Mouse (Mus musculus): ENCODE results near the gene Vgll4. TPM values are rescaled to one million over a fixed set of nuclear protein-coding genes. Genes with fewer than 3 reads are reported as not detected.

Gene Vgll4
- polyA plus RNA-seq, 2 experiments = 70.1 to 103 TPM

DNA sequence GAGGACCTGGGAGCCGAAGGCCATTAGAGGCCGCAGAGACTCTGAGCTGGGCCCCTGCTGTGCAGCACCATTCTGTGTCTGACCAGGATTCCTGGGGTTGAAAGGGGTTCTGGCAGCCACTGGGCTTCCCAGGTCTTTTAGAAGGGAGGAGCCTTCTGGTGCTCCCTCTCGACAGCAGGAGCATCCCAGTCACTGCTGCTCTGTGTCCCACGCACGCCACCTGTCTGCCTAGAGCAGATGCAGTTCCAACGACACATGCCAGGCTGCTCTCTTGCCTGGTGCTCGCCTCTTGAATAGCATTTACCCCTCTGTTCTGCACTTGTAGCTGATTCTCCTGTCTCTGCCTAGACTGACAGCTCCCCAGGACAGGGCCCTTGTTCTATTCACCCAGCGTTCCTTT is 34.8 kb upstream of the Vgll4 start:
- H3K27me3 ChIP-seq (ENCODE audit: control insufficient read depth, insufficient read depth, low read length) = no peaks in the 10 kb centered on the region
- H3K4me2 ChIP-seq (replicated peaks; ENCODE audit: low read depth, low read length, severe bottlenecking) = no peak overlapping the region
- no peak for DNase-seq (ENCODE audit: low spot score)
- H3K4me3 ChIP-seq (replicated peaks; ENCODE audit: low read length) = no peak overlapping the region
- H3K27ac ChIP-seq (replicated peaks; ENCODE audit: low read depth, low read length) = no peak overlapping the region
- ATAC-seq (ENCODE audit: low FRiP score, low read depth) = no peak
- 0 out of 2 replicates have a peak, but pooled peaks cover 2% of the 10 kb centered on the region for H3K4me1 ChIP-seq (ENCODE audit: control insufficient read depth, insufficient read depth, low read length)
- TF ChIP-seq POLR2A (IDR thresholded peaks at IDR 0.05; ENCODE audit: borderline replicate concordance, extremely low read depth, insufficient read depth, insufficient read length) = no peak
- whole genome bisulfite sequencing = 86% methylated on average over 8 of the region's 8 CpGs
- H3K36me3 ChIP-seq (ENCODE audit: control insufficient read depth, insufficient read depth, low read length) = peaks cover 16% of the 10 kb centered on the region; the same call in 1 of the 2 replicates
- no peak overlapping the region for H3K9ac ChIP-seq (ENCODE audit: low read depth, low read length, severe bottlenecking)
- H3K9me3 ChIP-seq (ENCODE audit: control insufficient read depth, low read length) = no peaks in the 10 kb centered on the region

DNA sequence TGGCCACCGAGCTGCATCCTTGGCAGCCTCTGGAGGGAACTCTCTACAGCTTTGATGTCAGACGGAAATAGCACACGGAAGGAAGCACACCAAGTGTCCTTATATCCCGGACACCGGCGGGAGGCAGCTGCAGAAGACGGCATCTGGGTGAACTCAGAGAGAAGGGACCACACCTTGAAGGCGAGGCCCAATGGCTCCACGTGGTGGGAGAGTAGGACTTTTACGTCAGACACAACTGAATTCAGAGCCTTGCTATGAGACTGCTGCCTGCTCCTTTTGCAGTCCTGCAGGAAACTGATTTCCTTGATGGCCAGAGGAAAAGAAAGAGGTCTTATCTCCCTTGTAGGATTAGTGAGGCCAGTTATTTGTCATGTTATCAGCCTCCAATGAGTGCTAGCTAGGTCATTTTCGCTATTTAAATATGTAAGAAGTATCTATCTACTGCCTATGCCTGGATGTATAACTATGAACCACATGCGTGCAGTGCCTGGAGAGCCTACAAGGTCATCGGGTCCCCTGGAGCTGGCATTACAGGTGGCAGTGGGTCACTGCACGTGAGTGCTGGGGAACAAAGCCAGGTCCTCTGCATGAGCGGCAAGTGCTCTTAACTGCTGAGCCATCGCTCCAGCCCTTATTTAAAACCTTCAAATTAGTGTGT is 28.7 kb upstream of the Vgll4 start:
- Histone ChIP-seq H3K36me3 (ENCODE audit: control insufficient read depth, insufficient read depth, low read length) (no peaks in the 10 kb centered on the region), H3K27ac (replicated peaks; ENCODE audit: low read depth, low read length) (no peak overlapping the region), H3K9ac (ENCODE audit: low read depth, low read length, severe bottlenecking) (no peak overlapping the region), H3K4me1 (ENCODE audit: control insufficient read depth, insufficient read depth, low read length) (peaks cover 23% of the 10 kb centered on the region), H3K4me2 (replicated peaks; ENCODE audit: low read depth, low read length, severe bottlenecking) (no peak overlapping the region), H3K27me3 (ENCODE audit: control insufficient read depth, insufficient read depth, low read length) (no peaks in the 10 kb centered on the region), H3K9me3 (ENCODE audit: control insufficient read depth, low read length) (no peaks in the 10 kb centered on the region), H3K4me3 (replicated peaks; ENCODE audit: low read length) (no peak overlapping the region)
- ATAC-seq (ENCODE audit: low FRiP score, low read depth) (no peak), DNase-seq (ENCODE audit: low spot score) (no peak)
- 70% methylated on average over 16 of the region's 16 CpGs for WGBS
- TF ChIP-seq POLR2A (IDR thresholded peaks at IDR 0.05; ENCODE audit: borderline replicate concordance, extremely low read depth, insufficient read depth, insufficient read length) = no peak

DNA sequence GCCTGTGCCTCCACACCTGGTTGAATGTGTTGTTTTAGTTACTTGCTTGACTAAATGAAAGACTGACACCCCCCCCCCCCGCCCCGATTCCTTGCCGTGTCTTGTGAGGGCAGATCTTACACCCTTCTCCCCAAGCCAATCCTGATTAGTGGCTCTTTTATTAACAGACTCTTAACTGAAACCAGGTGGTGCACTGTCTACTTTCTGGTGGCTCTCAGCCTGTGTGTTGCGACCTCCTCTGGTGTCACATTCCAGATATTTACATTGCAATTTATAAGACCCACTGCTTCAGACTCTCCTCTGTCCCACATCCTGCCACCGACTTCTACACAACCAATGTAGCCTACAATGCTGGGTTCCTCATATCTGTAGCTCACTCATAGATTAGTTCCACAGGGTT is 27.7 kb upstream of the Vgll4 start:
- H3K9me3 ChIP-seq (ENCODE audit: control insufficient read depth, low read length) = no peaks in the 10 kb centered on the region
- peaks cover 32% of the 10 kb centered on the region for H3K4me1 ChIP-seq (ENCODE audit: control insufficient read depth, insufficient read depth, low read length)
- no peak for ATAC-seq (ENCODE audit: low FRiP score, low read depth)
- no peak overlapping the region for H3K4me3 ChIP-seq (replicated peaks; ENCODE audit: low read length)
- H3K27me3 ChIP-seq (ENCODE audit: control insufficient read depth, insufficient read depth, low read length) = no peaks in the 10 kb centered on the region
- no peak for TF ChIP-seq POLR2A (IDR thresholded peaks at IDR 0.05; ENCODE audit: borderline replicate concordance, extremely low read depth, insufficient read depth, insufficient read length)
- H3K4me2 ChIP-seq (replicated peaks; ENCODE audit: low read depth, low read length, severe bottlenecking) = no peak overlapping the region
- WGBS = 10% methylated on average over 5 of the region's 5 CpGs
- no peak overlapping the region for H3K9ac ChIP-seq (ENCODE audit: low read depth, low read length, severe bottlenecking)
- no peaks in the 10 kb centered on the region for H3K36me3 ChIP-seq (ENCODE audit: control insufficient read depth, insufficient read depth, low read length)
- no peak overlapping the region for H3K27ac ChIP-seq (replicated peaks; ENCODE audit: low read depth, low read length)
- DNase-seq (ENCODE audit: low spot score) = peak; percentile 9

DNA sequence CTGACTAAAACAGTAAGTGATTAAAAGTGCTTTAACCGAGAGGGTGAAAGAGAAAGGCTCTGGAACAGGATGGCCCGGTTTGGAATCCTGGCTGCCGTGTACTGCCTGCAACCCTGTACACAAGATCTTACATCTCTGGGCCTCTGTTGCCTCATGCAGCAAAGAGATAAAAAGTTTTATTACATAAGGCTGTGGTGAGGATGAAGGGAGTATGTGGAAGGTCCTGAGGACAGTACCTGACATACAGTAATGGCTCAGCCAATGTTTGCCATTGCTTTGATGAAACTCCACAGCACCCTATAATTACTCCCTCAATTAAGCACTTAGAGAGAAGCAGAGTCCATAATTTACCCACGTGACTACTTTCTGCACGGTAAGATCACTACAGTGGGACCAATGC is 27.1 kb upstream of the Vgll4 start:
- WGBS = 33% methylated on average over 5 of the region's 5 CpGs
- Histone ChIP-seq H3K9ac (ENCODE audit: low read depth, low read length, severe bottlenecking) (no peak overlapping the region), H3K27me3 (ENCODE audit: control insufficient read depth, insufficient read depth, low read length) (no peaks in the 10 kb centered on the region), H3K4me1 (ENCODE audit: control insufficient read depth, insufficient read depth, low read length) (peaks cover 32% of the 10 kb centered on the region), H3K36me3 (ENCODE audit: control insufficient read depth, insufficient read depth, low read length) (no peaks in the 10 kb centered on the region), H3K4me2 (replicated peaks; ENCODE audit: low read depth, low read length, severe bottlenecking) (no peak overlapping the region), H3K9me3 (ENCODE audit: control insufficient read depth, low read length) (no peaks in the 10 kb centered on the region), H3K27ac (replicated peaks; ENCODE audit: low read depth, low read length) (no peak overlapping the region), H3K4me3 (replicated peaks; ENCODE audit: low read length) (no peak overlapping the region)
- DNase-seq (ENCODE audit: low spot score) (peak; percentile 13), ATAC-seq (ENCODE audit: low FRiP score, low read depth) (no peak)
- no peak for TF ChIP-seq POLR2A (IDR thresholded peaks at IDR 0.05; ENCODE audit: borderline replicate concordance, extremely low read depth, insufficient read depth, insufficient read length)

DNA sequence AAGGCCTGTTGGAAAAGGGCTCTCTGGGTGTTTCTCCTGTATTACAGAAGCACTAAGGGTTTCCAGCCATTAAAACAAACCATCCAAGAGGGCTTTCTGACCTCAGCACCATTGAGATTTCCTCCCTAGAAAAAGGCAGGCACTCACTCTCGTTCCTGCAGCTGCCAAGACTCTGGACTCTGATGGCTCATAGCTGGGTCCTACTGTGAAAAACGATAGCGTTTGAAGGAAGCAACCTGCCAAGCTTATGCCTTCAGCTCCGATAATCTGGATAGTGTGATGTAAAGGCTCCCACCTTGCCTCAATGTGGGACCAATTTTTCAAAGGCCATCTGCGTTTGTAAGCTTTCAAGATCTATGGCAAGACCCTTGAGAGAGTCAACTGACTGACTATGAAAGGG is 24.3 kb upstream of the Vgll4 start:
- no peak for DNase-seq (ENCODE audit: low spot score)
- no peaks in the 10 kb centered on the region for H3K36me3 ChIP-seq (ENCODE audit: control insufficient read depth, insufficient read depth, low read length)
- no peak for TF ChIP-seq POLR2A (IDR thresholded peaks at IDR 0.05; ENCODE audit: borderline replicate concordance, extremely low read depth, insufficient read depth, insufficient read length)
- no peaks in the 10 kb centered on the region for H3K27me3 ChIP-seq (ENCODE audit: control insufficient read depth, insufficient read depth, low read length)
- H3K9me3 ChIP-seq (ENCODE audit: control insufficient read depth, low read length) = no peaks in the 10 kb centered on the region
- no peak overlapping the region for H3K4me2 ChIP-seq (replicated peaks; ENCODE audit: low read depth, low read length, severe bottlenecking)
- no peak overlapping the region for H3K4me3 ChIP-seq (replicated peaks; ENCODE audit: low read length)
- peaks cover 35% of the 10 kb centered on the region for H3K4me1 ChIP-seq (ENCODE audit: control insufficient read depth, insufficient read depth, low read length)
- no peak for ATAC-seq (ENCODE audit: low FRiP score, low read depth)
- 53% methylated on average over 5 of the region's 5 CpGs for WGBS
- H3K9ac ChIP-seq (ENCODE audit: low read depth, low read length, severe bottlenecking) = no peak overlapping the region
- peak overlapping the region; percentile 67; the same call in 1 of the 2 replicates for H3K27ac ChIP-seq (replicated peaks; ENCODE audit: low read depth, low read length)

Measured in limb, embryonic 14.5 days (tissue).